Mouse (Mus musculus) layer of hippocampus, adult 8-10 months (tissue): ENCODE data around the gene Adgrl1. TPM values are rescaled to one million over a fixed set of nuclear protein-coding genes. Genes with fewer than 3 reads are reported as not detected.
A peak's percentile ranks its signal among the peaks of the same experiment; 100 is the strongest.

Experiments used
- DNase-seq, 2 experiments: peaks; one replicate each; pipeline ENCODE4 v3.0.0; 2022; ENCODE audit warnings: low spot score in 2 of 2
- total RNA-seq, 4 experiments: library from RNA; stranded (reverse); gene quantifications; 2 replicates each; pipeline ENCODE4 v1.2.4; 2022

The Adgrl1 gene
- total RNA-seq = 100 to 1,000 TPM; 287 to 307 (median 299) TPM

DNA sequence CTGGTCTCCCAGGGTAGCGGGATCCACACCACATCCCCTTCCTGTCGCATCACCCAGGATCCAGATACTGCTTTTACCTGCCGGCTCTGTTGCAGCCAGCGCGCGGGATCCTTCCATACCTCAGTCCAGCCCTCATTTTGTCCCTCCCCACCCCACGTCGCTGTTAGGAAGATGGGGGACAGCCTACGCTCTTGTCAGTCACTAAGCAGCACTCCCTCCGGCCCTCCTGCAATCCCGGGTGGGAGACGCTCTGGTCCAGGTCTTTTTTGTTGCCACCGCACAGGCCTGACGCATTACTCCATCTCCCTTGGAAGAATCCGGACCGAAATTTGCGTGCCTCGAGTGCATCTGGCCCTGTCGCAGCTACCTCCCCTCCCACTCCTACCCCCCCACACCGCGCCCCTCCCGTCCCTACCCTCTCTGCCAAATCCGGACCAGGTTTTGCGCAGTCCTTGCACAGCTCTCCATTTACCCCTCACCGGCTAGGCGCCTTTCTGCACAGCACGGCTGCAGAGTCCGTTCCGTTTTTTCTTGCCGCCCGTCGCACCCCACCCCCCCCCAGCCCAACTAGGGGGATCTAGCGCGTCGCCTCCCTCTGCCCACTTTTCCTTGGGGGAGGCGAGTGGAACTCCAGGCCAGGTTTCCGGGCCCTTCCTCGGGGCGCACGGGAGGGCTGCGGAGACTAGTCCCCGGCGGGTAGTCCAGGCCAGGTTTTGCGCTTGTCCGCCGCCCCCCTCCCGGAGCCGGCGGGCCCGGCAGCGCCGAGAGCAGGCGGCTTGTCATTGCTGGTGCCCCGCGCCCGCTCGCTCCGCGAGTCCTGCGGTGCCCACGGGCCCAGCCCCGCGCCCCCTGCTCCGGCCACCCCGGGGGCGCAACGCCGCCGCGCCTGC, at the start of gene Adgrl1:
Gene Adgrl1, plus strand, starts transcription at position 743 of the 890 bp plus-strand sequence.
- peak; percentile 94 to 97 for DNase-seq

DNA sequence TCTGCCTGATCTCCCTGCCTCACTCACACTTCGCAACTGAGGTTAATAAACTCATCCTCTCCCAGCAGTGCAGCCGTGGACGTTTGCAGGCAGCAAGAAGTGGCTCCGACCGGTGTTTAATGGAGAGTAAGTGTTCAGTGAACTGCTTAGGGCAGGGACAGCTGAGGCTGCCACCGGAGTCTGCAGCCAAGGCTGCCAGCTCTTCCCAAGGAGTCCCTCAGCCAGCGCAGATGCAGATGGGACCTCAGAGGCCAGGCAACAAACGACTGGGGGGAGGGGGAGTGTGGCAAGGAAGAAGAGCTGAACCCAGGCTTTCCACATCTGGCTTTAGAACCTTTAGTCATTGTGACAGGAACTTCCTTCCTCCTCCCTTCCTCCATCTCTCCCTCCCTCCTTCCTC, 47.6 kb upstream of the Adgrl1 start:
- no peak for DNase-seq

GRCm38 (mm10) chr8:83853323-83854050, 46.4 kb upstream of the Adgrl1 start:
- DNase-seq = no peak

GRCm38 (mm10) chr8:83856486-83857065, 43.3 kb upstream of the Adgrl1 start:
- DNase-seq = no peak

- DNase-seq = no peak
These were observed 37.3 kb upstream of the Adgrl1 start for GRCm38 (mm10) chr8:83862439-83863268.

- DNase-seq = peak in 1 of 2 experiments; percentile 63
These were observed 24.8 kb upstream of the Adgrl1 start for GRCm38 (mm10) chr8:83874881-83875655.

GRCm38 (mm10) chr8:83875656-83876040, 24.3 kb upstream of the Adgrl1 start:
- no peak for DNase-seq

GRCm38 (mm10) chr8:83876080-83876837, 23.6 kb upstream of the Adgrl1 start:
- DNase-seq = no peak

DNA sequence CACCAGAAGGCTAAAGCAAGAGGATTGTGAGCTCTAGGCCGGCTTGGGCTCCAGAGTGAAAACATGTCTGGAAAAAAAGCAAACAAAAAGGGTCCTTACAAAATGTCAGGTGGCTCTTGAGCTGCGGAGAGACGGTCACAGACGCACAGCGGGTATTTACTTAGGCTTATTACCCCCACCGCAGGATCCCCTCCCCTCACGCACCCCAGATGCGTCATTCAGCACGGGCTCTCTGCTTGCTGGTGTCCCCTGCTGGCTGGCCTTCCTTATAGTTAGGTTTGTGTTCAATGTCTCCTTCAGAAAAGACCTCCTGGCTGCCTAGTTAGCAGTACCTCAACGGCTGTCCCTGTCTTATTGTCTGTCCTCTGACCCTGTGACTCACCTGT, 23.1 kb upstream of the Adgrl1 start:
- DNase-seq = no peak

DNA sequence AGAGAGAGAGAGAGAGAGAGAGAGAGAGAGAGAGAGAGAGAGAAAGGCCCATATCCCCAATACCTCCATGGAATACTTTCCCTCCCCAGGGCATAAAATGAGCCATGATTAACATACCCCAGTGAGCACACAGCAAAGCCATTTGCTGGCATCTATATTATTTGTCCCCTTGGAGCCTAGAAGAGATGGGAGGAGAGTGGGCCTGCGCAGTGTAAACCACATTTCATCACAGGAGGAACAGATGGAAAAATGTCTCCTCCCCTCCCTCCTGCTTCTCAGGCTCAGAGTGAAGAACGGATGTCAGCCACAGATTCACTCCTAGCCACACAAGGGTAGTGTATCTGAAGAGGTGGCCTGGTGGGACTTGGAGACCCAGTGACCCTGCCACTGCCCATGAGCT, 11.5 kb upstream of the Adgrl1 start:
- DNase-seq = no peak

DNA sequence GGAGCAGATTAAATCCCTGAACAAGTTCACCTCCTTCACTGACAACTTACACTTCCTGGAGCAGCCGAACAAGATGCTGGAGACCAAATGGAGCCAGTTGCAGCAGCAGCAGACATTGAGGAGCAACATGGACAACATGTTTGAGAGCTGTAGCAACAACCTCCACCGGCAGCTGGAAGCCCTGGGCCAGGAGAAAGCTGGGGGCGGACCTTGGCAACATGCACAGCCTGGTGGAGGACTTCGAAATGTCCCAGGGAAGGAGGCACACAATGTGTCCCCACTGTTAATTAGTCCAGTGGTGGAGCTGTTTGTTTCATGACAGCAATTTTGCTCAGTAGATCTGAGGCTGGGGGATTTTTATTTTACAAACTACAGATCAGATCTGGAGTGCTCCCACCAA, 7.8 kb upstream of the Adgrl1 start:
- no peak for DNase-seq

DNA sequence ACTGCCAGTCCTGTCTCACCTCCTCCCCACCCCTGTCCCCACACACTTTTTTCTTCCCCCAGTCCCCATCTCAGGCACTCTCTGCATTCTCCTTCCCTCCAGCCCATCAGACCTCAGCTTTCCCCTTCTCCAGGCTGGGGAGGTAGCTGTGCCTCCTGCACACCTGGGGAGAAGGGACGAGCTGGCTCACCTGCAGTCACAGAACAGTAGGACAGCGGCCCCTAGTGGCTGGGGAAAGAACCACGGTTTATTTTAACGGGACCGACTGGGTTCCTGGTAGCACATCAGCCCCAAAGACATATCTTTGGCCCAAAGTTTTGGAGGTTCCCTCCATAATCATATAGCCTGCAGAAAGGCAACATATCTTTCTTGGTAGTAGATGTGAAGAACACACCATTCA, 6.0 kb upstream of the Adgrl1 start:
- peak in 1 of 2 experiments; percentile 84 for DNase-seq

DNA sequence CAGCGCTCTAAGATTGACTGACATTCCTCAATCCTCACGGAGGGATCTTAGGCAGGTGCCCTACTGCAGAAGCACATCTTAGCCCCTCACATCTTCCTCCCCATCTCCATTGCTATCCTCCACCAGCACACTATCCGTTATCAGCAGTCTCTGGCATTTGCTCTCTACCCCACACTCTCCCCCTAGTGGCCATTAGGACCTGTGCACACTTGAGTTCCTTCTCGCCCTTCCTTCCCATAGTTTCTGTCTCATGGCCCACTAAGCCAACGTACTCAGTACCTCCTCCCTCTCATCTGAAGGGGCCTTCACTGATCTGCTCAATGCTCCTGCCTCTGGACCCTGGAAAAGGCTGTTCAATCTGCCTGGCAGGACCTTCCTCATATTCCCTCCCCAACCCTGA, 4.0 kb upstream of the Adgrl1 start:
- no peak for DNase-seq

- no peak for DNase-seq
These were observed 3.4 kb upstream of the Adgrl1 start for GRCm38 (mm10) chr8:83896461-83896860.

DNA sequence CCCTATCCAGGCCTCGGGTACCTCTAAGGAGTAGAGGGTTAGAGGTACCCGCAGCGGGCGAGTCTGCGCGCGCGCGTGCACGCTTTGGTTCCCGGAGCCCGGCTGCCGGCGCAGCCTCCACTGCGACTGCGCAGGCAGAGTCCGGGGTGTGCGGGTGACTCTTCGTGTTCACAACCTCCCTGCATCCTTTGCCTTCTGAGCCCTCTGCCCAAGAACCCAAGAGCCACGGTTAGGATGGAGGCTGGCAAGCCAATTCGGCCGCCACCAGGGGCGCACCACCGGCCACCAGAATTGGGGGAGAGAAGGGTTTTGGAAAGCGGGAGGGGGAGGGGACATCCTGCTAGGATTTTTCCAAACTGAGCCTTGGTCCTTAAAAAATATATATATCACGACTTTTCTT, 2.7 kb upstream of the Adgrl1 start:
- peak in 1 of 2 experiments; percentile 59 for DNase-seq

DNA sequence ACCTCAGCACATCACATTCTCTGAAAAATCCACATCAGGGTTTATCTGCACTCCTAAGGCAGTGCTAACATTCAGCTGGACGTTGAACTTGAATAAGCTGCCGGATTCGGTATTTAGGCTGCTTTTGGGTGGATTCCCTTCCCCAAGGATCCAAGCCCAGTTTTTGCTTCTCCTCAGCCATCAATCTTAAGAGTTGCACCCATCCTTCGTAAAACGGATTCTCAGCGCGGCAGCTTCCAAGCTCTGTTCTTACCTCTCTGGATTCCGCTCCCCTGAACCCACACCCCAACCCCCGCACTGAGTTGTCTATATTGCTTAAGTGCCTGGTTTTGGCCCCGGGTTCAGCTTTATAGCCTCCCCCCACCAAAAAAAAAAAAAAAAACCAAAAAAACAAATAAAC, 1.4 kb upstream of the Adgrl1 start:
- no peak for DNase-seq

GRCm38 (mm10) chr8:83898985-83899362, 931 bp upstream of the Adgrl1 start:
- DNase-seq = peak in 1 of 2 experiments; percentile 66

DNA sequence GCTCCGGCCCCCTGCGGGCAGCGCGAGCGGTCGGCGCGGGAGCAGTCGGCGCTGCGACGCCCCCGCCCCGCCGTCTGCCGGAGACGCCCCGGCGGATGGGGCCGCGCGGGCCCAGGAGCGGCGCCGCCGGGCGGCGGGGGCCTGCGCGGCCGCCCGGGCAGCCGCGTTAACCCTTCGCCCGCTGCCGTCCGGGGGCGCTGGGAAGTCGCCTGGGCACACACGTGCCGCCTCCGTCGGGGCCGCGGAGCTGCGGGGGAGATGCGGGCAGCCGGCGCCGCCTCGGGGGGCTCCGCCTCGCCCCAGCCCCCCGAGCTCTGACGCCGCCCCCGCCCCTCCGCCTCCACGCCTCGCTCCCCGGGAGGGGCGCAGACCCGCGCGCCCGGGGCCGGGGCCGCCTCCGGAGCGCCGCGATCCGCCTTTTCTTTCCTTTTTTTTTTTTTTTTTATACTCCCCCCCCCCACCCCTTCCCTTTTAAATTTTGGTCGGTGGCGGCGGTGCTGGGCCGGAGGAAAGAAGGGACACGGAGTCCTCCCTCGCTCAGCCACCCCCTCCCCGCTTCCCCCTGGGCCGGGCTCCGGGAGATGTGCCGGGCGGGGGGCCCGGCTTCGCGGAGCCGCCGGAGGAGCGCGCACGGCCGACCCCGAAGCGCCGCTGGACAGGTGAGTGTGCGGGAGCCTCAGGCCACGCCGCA, 506 bp downstream of the Adgrl1 start:
- DNase-seq = no peak

GRCm38 (mm10) chr8:83900957-83901270, 1.0 kb downstream of the Adgrl1 start:
- DNase-seq = peak in 1 of 2 experiments; percentile 69
